Mouse (Mus musculus) granulocyte monocyte progenitor cell, adult 5-6 weeks (primary cell): ENCODE results near the gene Ptges2. TPM values are rescaled to one million over a fixed set of nuclear protein-coding genes. Genes with fewer than 3 reads are reported as not detected.

ENCODE experiments used
- total RNA-seq, 2 experiments: library from RNA; stranded (forward) in 1 of 2; stranded (reverse) in 1 of 2; fragments of 200-712, 200-1000 nt in 1 of 2; fragments of >200 nt in 1 of 2; fragmentation: Nextera tagmentation in 1 of 2; gene quantifications; 2 replicates each; pipeline ENCODE4 v1.2.3; 2014 to 2017

Ptges2 gene
- total RNA-seq, 2 experiments from 2014 or later = 23.4 to 32.2 TPM

Other genes with a start within 250 kb of the Ptges2 start
- gene Prrc2b, start 244.8 kb upstream of the Ptges2 start, total RNA-seq (2014; fragmentation: Nextera tagmentation) = 32.6 and 46.7 TPM in 2 replicates
- 10.5 and 12.8 TPM in 2 replicates for gene Prrc2b, start 244.8 kb upstream of the Ptges2 start, total RNA-seq (2017)
- gene Pomt1, start 159.3 kb upstream of the Ptges2 start, total RNA-seq (2014; fragmentation: Nextera tagmentation) = 17.8 and 30.8 TPM in 2 replicates
- 40.3 and 51.3 TPM in 2 replicates for gene Pomt1, start 159.3 kb upstream of the Ptges2 start, total RNA-seq (2017)
- 37.7 and 43.5 TPM in 2 replicates for gene Uck1, start 135.7 kb upstream of the Ptges2 start, total RNA-seq (2014; fragmentation: Nextera tagmentation)
- 28.8 and 33.7 TPM in 2 replicates for gene Uck1, start 135.7 kb upstream of the Ptges2 start, total RNA-seq (2017)
- gene Golga2, start 108.5 kb upstream of the Ptges2 start, total RNA-seq (2014; fragmentation: Nextera tagmentation) = 32.2 and 38.0 TPM in 2 replicates
- 49.7 and 50.9 TPM in 2 replicates for gene Golga2, start 108.5 kb upstream of the Ptges2 start, total RNA-seq (2017)
- gene Swi5, start 107.8 kb upstream of the Ptges2 start, total RNA-seq (2014; fragmentation: Nextera tagmentation) = 283 and 409 TPM in 2 replicates
- 384 and 442 TPM in 2 replicates for gene Swi5, start 107.8 kb upstream of the Ptges2 start, total RNA-seq (2017)
- gene Ciz1, start 43.6 kb upstream of the Ptges2 start, total RNA-seq (2014; fragmentation: Nextera tagmentation) = 80.5 and 92.0 TPM in 2 replicates
- gene Ciz1, start 43.6 kb upstream of the Ptges2 start, total RNA-seq (2017) = 50.8 and 52.0 TPM in 2 replicates
- 0.85 TPM in 1 of 2 replicates, not detected in the other for gene Dnm1, start 42.6 kb upstream of the Ptges2 start, total RNA-seq (2014; fragmentation: Nextera tagmentation)
- not detected in 2 replicates for gene Dnm1, start 42.6 kb upstream of the Ptges2 start, total RNA-seq (2017)
- 11.7 and 20.7 TPM in 2 replicates for gene 1110008P14Rik, start 14.0 kb upstream of the Ptges2 start, total RNA-seq (2014; fragmentation: Nextera tagmentation)
- gene 1110008P14Rik, start 14.0 kb upstream of the Ptges2 start, total RNA-seq (2017) = 5.5 and 11.2 TPM in 2 replicates
- gene Lcn2, start 7.6 kb upstream of the Ptges2 start, total RNA-seq (2014; fragmentation: Nextera tagmentation) = 24.8 and 50.9 TPM in 2 replicates
- 51.1 and 62.2 TPM in 2 replicates for gene Lcn2, start 7.6 kb upstream of the Ptges2 start, total RNA-seq (2017)
- gene Naif1, start 54.6 kb downstream of the Ptges2 start, total RNA-seq (2014; fragmentation: Nextera tagmentation) = 3.7 and 4.6 TPM in 2 replicates
- gene Naif1, start 54.6 kb downstream of the Ptges2 start, total RNA-seq (2017) = 3.0 and 4.8 TPM in 2 replicates
- gene Slc25a25, start 55.5 kb downstream of the Ptges2 start, total RNA-seq (2014; fragmentation: Nextera tagmentation) = 7.1 and 19.9 TPM in 2 replicates
- gene Slc25a25, start 55.5 kb downstream of the Ptges2 start, total RNA-seq (2017) = 8.1 and 14.6 TPM in 2 replicates
- 2.4 and 3.8 TPM in 2 replicates for gene Fam102a, start 139.4 kb downstream of the Ptges2 start, total RNA-seq (2014; fragmentation: Nextera tagmentation)
- gene Fam102a, start 139.4 kb downstream of the Ptges2 start, total RNA-seq (2017) = 1.3 and 1.5 TPM in 2 replicates
- 93.4 and 126 TPM in 2 replicates for gene Dpm2, start 175.0 kb downstream of the Ptges2 start, total RNA-seq (2014; fragmentation: Nextera tagmentation)
- 32.8 and 33.4 TPM in 2 replicates for gene Dpm2, start 175.0 kb downstream of the Ptges2 start, total RNA-seq (2017)
- 1.8 TPM in 1 of 2 replicates, not detected in the other for gene Pip5kl1, start 178.9 kb downstream of the Ptges2 start, total RNA-seq (2014; fragmentation: Nextera tagmentation)
- not detected in 2 replicates for gene Pip5kl1, start 178.9 kb downstream of the Ptges2 start, total RNA-seq (2017)
- not detected in 2 replicates for gene 9430097D07Rik, start 179.8 kb downstream of the Ptges2 start, total RNA-seq (2014; fragmentation: Nextera tagmentation)
- not detected in 2 replicates for gene 9430097D07Rik, start 179.8 kb downstream of the Ptges2 start, total RNA-seq (2017)
- gene St6galnac4, start 191.2 kb downstream of the Ptges2 start, total RNA-seq (2014; fragmentation: Nextera tagmentation) = 37.5 and 51.7 TPM in 2 replicates
- gene St6galnac4, start 191.2 kb downstream of the Ptges2 start, total RNA-seq (2017) = 26.0 and 31.9 TPM in 2 replicates
- gene St6galnac6, start 203.8 kb downstream of the Ptges2 start, total RNA-seq (2014; fragmentation: Nextera tagmentation) = 16.2 and 19.0 TPM in 2 replicates
- gene St6galnac6, start 203.8 kb downstream of the Ptges2 start, total RNA-seq (2017) = 11.3 and 14.2 TPM in 2 replicates
- 3.4 TPM in 1 of 2 replicates, not detected in the other for gene Ak1, start 225.9 kb downstream of the Ptges2 start, total RNA-seq (2014; fragmentation: Nextera tagmentation)
- gene Ak1, start 225.9 kb downstream of the Ptges2 start, total RNA-seq (2017) = 0.78 and 3.3 TPM in 2 replicates